Mouse (Mus musculus) thymus, adult 2 months (tissue): ENCODE results near the gene Ssx2ip.

Source experiments
- CTCF ChIP-seq: fragments of 200-500 bp; IDR thresholded peaks from 2 replicates; pipeline ENCODE4 v1.5.1; 2012; ENCODE audit warnings: mild to moderate bottlenecking, control low read depth, low read length, moderate library complexity, borderline replicate concordance; ENCODE audit not compliant: control insufficient read depth, poor library complexity, insufficient read depth; ENCODE audit errors: extremely low read depth
- POLR2A ChIP-seq: fragments of 200-500 bp; IDR thresholded peaks from 2 replicates; pipeline ENCODE4 v1.6.1; 2012; ENCODE audit warnings: mild to moderate bottlenecking, low read length, control low read depth, moderate library complexity; ENCODE audit not compliant: control insufficient read depth, poor library complexity, insufficient read depth; ENCODE audit errors: extremely low read depth

DNA sequence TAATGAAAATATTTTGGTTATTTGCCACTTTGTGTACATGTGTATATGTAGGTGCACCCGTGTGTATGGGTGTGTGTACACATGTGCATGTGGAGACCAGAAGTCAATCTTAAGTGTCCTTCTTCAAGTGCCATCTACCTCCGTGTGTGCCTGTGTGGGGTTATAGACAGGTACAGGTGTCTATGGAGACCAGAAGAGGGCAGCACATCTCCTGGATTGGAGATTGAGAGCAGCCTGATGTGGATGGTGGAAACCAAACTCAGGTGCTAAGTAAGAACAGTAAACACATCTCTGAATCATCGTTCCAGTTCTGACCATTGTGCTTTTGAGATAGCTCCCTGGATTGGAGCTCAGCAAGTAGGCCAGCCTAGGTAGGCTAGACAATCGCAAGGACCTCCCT is 82.0 kb downstream of the Ssx2ip start:
- TF ChIP-seq POLR2A (no peak), CTCF (no peak)
